Mouse (Mus musculus): ENCODE measurements around the gene Pcbp2.

DNA sequence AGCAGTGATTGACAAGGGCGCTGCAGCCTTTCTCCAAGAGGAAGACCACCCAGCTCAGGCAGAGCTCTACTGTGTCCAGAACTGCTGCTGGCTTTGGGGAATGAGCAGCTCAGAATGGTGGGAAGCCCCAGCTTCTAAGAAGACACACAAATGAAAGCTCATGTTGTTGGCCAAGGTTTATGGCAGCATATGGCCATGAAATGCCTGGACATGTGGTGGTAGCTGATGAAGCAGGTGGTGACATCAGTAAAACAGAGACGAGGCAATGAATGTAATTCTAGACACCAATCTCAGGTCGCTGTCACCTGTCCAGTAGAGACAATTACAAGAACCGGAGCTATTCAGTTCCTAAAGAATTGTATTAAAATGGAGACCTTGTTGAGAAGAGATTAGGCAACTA lies 74.5 kb downstream of the Pcbp2 start:
- TF ChIP-seq CTCF (IDR thresholded peaks at IDR 0.05; ENCODE audit: borderline replicate concordance, insufficient read depth, low read depth, low read length) (no peak), POLR2A (IDR thresholded peaks at IDR 0.05; ENCODE audit: borderline replicate concordance, insufficient read depth, low read length) (peak; percentile 46; the same call in 1 of the 2 replicates)
